Mouse (Mus musculus) common myeloid progenitor, adult 5-6 weeks (primary cell): ENCODE measurements around the gene Grk6. TPM values are rescaled to one million over a fixed set of nuclear protein-coding genes. Genes with fewer than 3 reads are reported as not detected.

ENCODE experiments used
- ATAC-seq: replicated peaks from 2 replicates; pipeline ENCODE4 v1.8.0; 2016; ENCODE audit warnings: low read depth, mild to moderate bottlenecking, moderate TSS enrichment, inconsistent platforms; ENCODE audit not compliant: poor library complexity, severe bottlenecking
- total RNA-seq: library from RNA; stranded (forward); fragments of 200-1000, 187-1606 nt; gene quantifications from 2 replicates; pipeline ENCODE4 v1.2.3, GENCODE M21; 2017

Gene Grk6
- total RNA-seq, 1 experiment from 2014 or later = 84.5 TPM

- ATAC-seq = no peak
Observed at GRCm38 (mm10) chr13:55462965-55463364, 18.1 kb downstream of the Grk6 start.

- ATAC-seq = 0 out of 2 replicates have a peak, but pooled peaks have one; percentile 2
Observed at GRCm38 (mm10) chr13:55463399-55464026, 18.6 kb downstream of the Grk6 start.

- peak; percentile 27; the same call in 1 of the 2 replicates for ATAC-seq
Observed at GRCm38 (mm10) chr13:55464027-55464884, 19.4 kb downstream of the Grk6 start, which contains the start of gene Prr7. Prr7 (plus strand) TSS chr13:55464267.

- ATAC-seq = peak; percentile 48
Observed at GRCm38 (mm10) chr13:55465184-55465583, 20.3 kb downstream of the Grk6 start.

GRCm38 (mm10) chr13:55465830-55466440 lies 21.1 kb downstream of the Grk6 start:
- ATAC-seq = no peak

GRCm38 (mm10) chr13:55468851-55469560 lies 24.1 kb downstream of the Grk6 start:
- ATAC-seq = no peak

GRCm38 (mm10) chr13:55470372-55470771 lies 25.5 kb downstream of the Grk6 start:
- ATAC-seq = no peak

- peak; percentile 57 for ATAC-seq
Observed at GRCm38 (mm10) chr13:55471156-55471818, 26.4 kb downstream of the Grk6 start.

- ATAC-seq = no peak
Observed at GRCm38 (mm10) chr13:55471819-55472131, 26.9 kb downstream of the Grk6 start.

- ATAC-seq = peak; percentile 13
Observed at GRCm38 (mm10) chr13:55472132-55473022, 27.5 kb downstream of the Grk6 start.

GRCm38 (mm10) chr13:55473076-55473831 lies 28.4 kb downstream of the Grk6 start:
- ATAC-seq = no peak

- no peak for ATAC-seq
Observed at GRCm38 (mm10) chr13:55473961-55474360, 29.1 kb downstream of the Grk6 start.

- ATAC-seq = no peak
Observed at GRCm38 (mm10) chr13:55474621-55475069, 29.8 kb downstream of the Grk6 start.

GRCm38 (mm10) chr13:55475750-55476149 lies 30.9 kb downstream of the Grk6 start:
- ATAC-seq = no peak

GRCm38 (mm10) chr13:55476256-55476655 lies 31.4 kb downstream of the Grk6 start:
- ATAC-seq = no peak

GRCm38 (mm10) chr13:55477492-55477891 lies 32.6 kb downstream of the Grk6 start:
- ATAC-seq = no peak

- no peak for ATAC-seq
Observed at GRCm38 (mm10) chr13:55478036-55478435, 33.2 kb downstream of the Grk6 start.

- peak; percentile 65 for ATAC-seq
Observed at GRCm38 (mm10) chr13:55479008-55479407, 34.1 kb downstream of the Grk6 start.
